Mouse (Mus musculus): ENCODE measurements around the gene Olfr1215. TPM values are rescaled to one million over a fixed set of nuclear protein-coding genes. Genes with fewer than 3 reads are reported as not detected.
"Not testable (repeated sequence)": the region's sequence is repeated elsewhere in the genome, so short reads cannot be mapped to it uniquely, and the experiment has no call there.

The Olfr1215 gene
- polyA plus RNA-seq (2015; fragmentation: Nextera tagmentation; extraction: Ambion mirVana) = not detected in 2 replicates

GRCm38 (mm10) chr2:89006873-89007272 is at the start of gene Olfr1215:
TSS of gene Olfr1215 (minus strand) at chr2:89006973.
- ATAC-seq (no peak), DNase-seq (ENCODE audit: low spot score) (no peak)
- WGBS = 38% methylated on average over 2 of the region's 2 CpGs
- Histone ChIP-seq H3K4me1 (ENCODE audit: insufficient read depth, low read depth, low read length) (no peaks in the 10 kb centered on the region), H3K27me3 (replicated peaks; ENCODE audit: insufficient read depth, low read length) (no peaks in the 10 kb centered on the region), H3K27ac (ENCODE audit: low read length) (no peak within 1 kb of the TSS), H3K9ac (replicated peaks; ENCODE audit: low read depth) (no peak within 1 kb of the TSS), H3K36me3 (ENCODE audit: insufficient read depth, low read length) (no peaks in the 10 kb centered on the region), H3K4me2 (replicated peaks; ENCODE audit: low read depth, low read length) (no peak within 1 kb of the TSS), H3K4me3 (ENCODE audit: low read depth, low read length) (no peak within 1 kb of the TSS), H3K9me3 (ENCODE audit: low read length) (no peaks in the 10 kb centered on the region)
- no peak for TF ChIP-seq EP300 (IDR thresholded peaks at IDR 0.05)
- no peak for TF ChIP-seq CTCF (IDR thresholded peaks at IDR 0.05)

- H3K9me3 ChIP-seq (ENCODE audit: low read length) = no peaks in the 10 kb centered on the region
- H3K27me3 ChIP-seq (replicated peaks; ENCODE audit: insufficient read depth, low read length) = no peaks in the 10 kb centered on the region
- DNase-seq (ENCODE audit: low spot score) = no peak
- 62% methylated on average over 2 of the region's 2 CpGs for WGBS
- no peak within 1 kb of the TSS for H3K4me2 ChIP-seq (replicated peaks; ENCODE audit: low read depth, low read length)
- H3K4me1 ChIP-seq (ENCODE audit: insufficient read depth, low read depth, low read length) = no peaks in the 10 kb centered on the region
- no peaks in the 10 kb centered on the region for H3K36me3 ChIP-seq (ENCODE audit: insufficient read depth, low read length)
- no peak within 1 kb of the TSS for H3K27ac ChIP-seq (ENCODE audit: low read length)
- no peak for ATAC-seq
- TF ChIP-seq CTCF (IDR thresholded peaks at IDR 0.05) = no peak
- no peak for TF ChIP-seq EP300 (IDR thresholded peaks at IDR 0.05)
- H3K4me3 ChIP-seq (ENCODE audit: low read depth, low read length) = no peak within 1 kb of the TSS
- no peak within 1 kb of the TSS for H3K9ac ChIP-seq (replicated peaks; ENCODE audit: low read depth)
Observed at GRCm38 (mm10) chr2:89031965-89032364, 25.2 kb upstream of the Olfr1215 start, which contains the start of gene Olfr1217. TSS of gene Olfr1217 (minus strand) at chr2:89032065.

- not testable (repeated sequence) for H3K9me3 ChIP-seq (ENCODE audit: low read length); H3K4me2 ChIP-seq (replicated peaks; ENCODE audit: low read depth, low read length); DNase-seq (ENCODE audit: low spot score); H3K27me3 ChIP-seq (replicated peaks; ENCODE audit: insufficient read depth, low read length); H3K36me3 ChIP-seq (ENCODE audit: insufficient read depth, low read length); ATAC-seq; H3K9ac ChIP-seq (replicated peaks; ENCODE audit: low read depth); H3K4me3 ChIP-seq (ENCODE audit: low read depth, low read length); H3K4me1 ChIP-seq (ENCODE audit: insufficient read depth, low read depth, low read length); H3K27ac ChIP-seq (ENCODE audit: low read length)
- WGBS = 57% methylated on average over 3 of the region's 3 CpGs
Observed at GRCm38 (mm10) chr2:89021436-89021835, 14.7 kb upstream of the Olfr1215 start.

- DNase-seq (ENCODE audit: low spot score) = no peak
- no peak within 1 kb of the TSS for H3K4me2 ChIP-seq (replicated peaks; ENCODE audit: low read depth, low read length)
- no peak within 1 kb of the TSS for H3K9ac ChIP-seq (replicated peaks; ENCODE audit: low read depth)
- no peak for TF ChIP-seq EP300 (IDR thresholded peaks at IDR 0.05)
- no peak for TF ChIP-seq CTCF (IDR thresholded peaks at IDR 0.05)
- H3K4me3 ChIP-seq (ENCODE audit: low read depth, low read length) = no peak within 1 kb of the TSS
- H3K36me3 ChIP-seq (ENCODE audit: insufficient read depth, low read length) = no peaks in the 10 kb centered on the region
- ATAC-seq = no peak
- WGBS = 64% methylated on average over 1 of the region's 1 CpGs
- no peak within 1 kb of the TSS for H3K27ac ChIP-seq (ENCODE audit: low read length)
- H3K4me1 ChIP-seq (ENCODE audit: insufficient read depth, low read depth, low read length) = no peaks in the 10 kb centered on the region
- no peaks in the 10 kb centered on the region for H3K9me3 ChIP-seq (ENCODE audit: low read length)
- H3K27me3 ChIP-seq (replicated peaks; ENCODE audit: insufficient read depth, low read length) = no peaks in the 10 kb centered on the region
Observed at GRCm38 (mm10) chr2:89018240-89018639, 11.5 kb upstream of the Olfr1215 start, which contains the start of gene Olfr1216. TSS of gene Olfr1216 (minus strand) at chr2:89018340.

- no peak within 1 kb of the TSS for H3K4me3 ChIP-seq (ENCODE audit: low read depth, low read length)
- no peak within 1 kb of the TSS for H3K4me2 ChIP-seq (replicated peaks; ENCODE audit: low read depth, low read length)
- H3K4me1 ChIP-seq (ENCODE audit: insufficient read depth, low read depth, low read length) = no peaks in the 10 kb centered on the region
- no peaks in the 10 kb centered on the region for H3K27me3 ChIP-seq (replicated peaks; ENCODE audit: insufficient read depth, low read length)
- H3K9me3 ChIP-seq (ENCODE audit: low read length) = no peaks in the 10 kb centered on the region
- no peak within 1 kb of the TSS for H3K9ac ChIP-seq (replicated peaks; ENCODE audit: low read depth)
- no peaks in the 10 kb centered on the region for H3K36me3 ChIP-seq (ENCODE audit: insufficient read depth, low read length)
- no peak for DNase-seq (ENCODE audit: low spot score)
- 70% methylated on average over 1 of the region's 1 CpGs for WGBS
- TF ChIP-seq EP300 (IDR thresholded peaks at IDR 0.05) = no peak
- TF ChIP-seq CTCF (IDR thresholded peaks at IDR 0.05) = no peak
- no peak within 1 kb of the TSS for H3K27ac ChIP-seq (ENCODE audit: low read length)
- ATAC-seq = no peak
Observed at GRCm38 (mm10) chr2:88992553-88992952, 14.2 kb downstream of the Olfr1215 start, which contains the start of gene Olfr1214. TSS of gene Olfr1214 (minus strand) at chr2:88992653.

GRCm38 (mm10) chr2:88980181-88980580 is 26.6 kb downstream of the Olfr1215 start, which contains the start of gene Gm13762:
TSS of gene Gm13762 (minus strand) at chr2:88980281.
- H3K9ac ChIP-seq (replicated peaks; ENCODE audit: low read depth) = no peak within 1 kb of the TSS
- H3K36me3 ChIP-seq (ENCODE audit: insufficient read depth, low read length) = no peaks in the 10 kb centered on the region
- no peaks in the 10 kb centered on the region for H3K9me3 ChIP-seq (ENCODE audit: low read length)
- no peak within 1 kb of the TSS for H3K4me2 ChIP-seq (replicated peaks; ENCODE audit: low read depth, low read length)
- ATAC-seq = no peak
- WGBS = 78% methylated on average over 1 of the region's 1 CpGs
- DNase-seq (ENCODE audit: low spot score) = no peak
- TF ChIP-seq EP300 (IDR thresholded peaks at IDR 0.05) (no peak), CTCF (IDR thresholded peaks at IDR 0.05) (no peak)
- H3K27me3 ChIP-seq (replicated peaks; ENCODE audit: insufficient read depth, low read length) = no peaks in the 10 kb centered on the region
- no peak within 1 kb of the TSS for H3K27ac ChIP-seq (ENCODE audit: low read length)
- no peak within 1 kb of the TSS for H3K4me3 ChIP-seq (ENCODE audit: low read depth, low read length)
- no peaks in the 10 kb centered on the region for H3K4me1 ChIP-seq (ENCODE audit: insufficient read depth, low read depth, low read length)

- Histone ChIP-seq H3K4me3 (ENCODE audit: low read depth, low read length) (no peak within 1 kb of the TSS), H3K4me1 (ENCODE audit: insufficient read depth, low read depth, low read length) (no peaks in the 10 kb centered on the region), H3K27me3 (replicated peaks; ENCODE audit: insufficient read depth, low read length) (no peaks in the 10 kb centered on the region), H3K27ac (ENCODE audit: low read length) (no peak within 1 kb of the TSS), H3K9ac (replicated peaks; ENCODE audit: low read depth) (no peak within 1 kb of the TSS), H3K4me2 (replicated peaks; ENCODE audit: low read depth, low read length) (no peak within 1 kb of the TSS), H3K9me3 (ENCODE audit: low read length) (no peaks in the 10 kb centered on the region), H3K36me3 (ENCODE audit: insufficient read depth, low read length) (no peaks in the 10 kb centered on the region)
- no peak for TF ChIP-seq CTCF (IDR thresholded peaks at IDR 0.05)
- TF ChIP-seq EP300 (IDR thresholded peaks at IDR 0.05) = no peak
- ATAC-seq (no peak), DNase-seq (ENCODE audit: low spot score) (no peak)
Observed at GRCm38 (mm10) chr2:88953669-88954068, 53.1 kb downstream of the Olfr1215 start, which contains the start of gene Olfr1212. TSS of gene Olfr1212 (plus strand) at chr2:88953969.

Other genes starting within 250 kb of the Olfr1215 start
- not detected in 2 replicates for gene Olfr1199, start 246.5 kb downstream of the Olfr1215 start, polyA plus RNA-seq (2015; fragmentation: Nextera tagmentation; extraction: Ambion mirVana)
- not detected in 2 replicates for gene Olfr1200, start 236.5 kb downstream of the Olfr1215 start, polyA plus RNA-seq (2015; fragmentation: Nextera tagmentation; extraction: Ambion mirVana)
- not detected in 2 replicates for gene Olfr1201, start 213.9 kb downstream of the Olfr1215 start, polyA plus RNA-seq (2015; fragmentation: Nextera tagmentation; extraction: Ambion mirVana)
- gene Olfr1202, start 192.5 kb downstream of the Olfr1215 start, polyA plus RNA-seq (2015; fragmentation: Nextera tagmentation; extraction: Ambion mirVana) = not detected in 2 replicates
- not detected in 2 replicates for gene Olfr1205, start 177.2 kb downstream of the Olfr1215 start, polyA plus RNA-seq (2015; fragmentation: Nextera tagmentation; extraction: Ambion mirVana)
- gene Olfr1204, start 157.7 kb downstream of the Olfr1215 start, polyA plus RNA-seq (2015; fragmentation: Nextera tagmentation; extraction: Ambion mirVana) = not detected in 2 replicates
- not detected in 2 replicates for gene Olfr1206, start 143.7 kb downstream of the Olfr1215 start, polyA plus RNA-seq (2015; fragmentation: Nextera tagmentation; extraction: Ambion mirVana)
- gene Olfr1208, start 104.7 kb downstream of the Olfr1215 start, polyA plus RNA-seq (2015; fragmentation: Nextera tagmentation; extraction: Ambion mirVana) = not detected in 2 replicates
- gene Olfr1209, start 91.8 kb downstream of the Olfr1215 start, polyA plus RNA-seq (2015; fragmentation: Nextera tagmentation; extraction: Ambion mirVana) = not detected in 2 replicates
- not detected in 2 replicates for gene Olfr1211, start 68.9 kb downstream of the Olfr1215 start, polyA plus RNA-seq (2015; fragmentation: Nextera tagmentation; extraction: Ambion mirVana)
- not detected in 2 replicates for gene Olfr1212, start 53.0 kb downstream of the Olfr1215 start, polyA plus RNA-seq (2015; fragmentation: Nextera tagmentation; extraction: Ambion mirVana)
- gene Gm13762, start 26.7 kb downstream of the Olfr1215 start, polyA plus RNA-seq (2015; fragmentation: Nextera tagmentation; extraction: Ambion mirVana) = not detected in 2 replicates
- not detected in 2 replicates for gene Olfr1214, start 14.3 kb downstream of the Olfr1215 start, polyA plus RNA-seq (2015; fragmentation: Nextera tagmentation; extraction: Ambion mirVana)
- not detected in 2 replicates for gene Olfr1216, start 11.4 kb upstream of the Olfr1215 start, polyA plus RNA-seq (2015; fragmentation: Nextera tagmentation; extraction: Ambion mirVana)
- gene Olfr1217, start 25.1 kb upstream of the Olfr1215 start, polyA plus RNA-seq (2015; fragmentation: Nextera tagmentation; extraction: Ambion mirVana) = not detected in 2 replicates
- not detected in 2 replicates for gene Olfr1218, start 54.2 kb upstream of the Olfr1215 start, polyA plus RNA-seq (2015; fragmentation: Nextera tagmentation; extraction: Ambion mirVana)
- gene Olfr1219, start 76.5 kb upstream of the Olfr1215 start, polyA plus RNA-seq (2015; fragmentation: Nextera tagmentation; extraction: Ambion mirVana) = not detected in 2 replicates
- not detected in 2 replicates for gene Olfr1220, start 99.9 kb upstream of the Olfr1215 start, polyA plus RNA-seq (2015; fragmentation: Nextera tagmentation; extraction: Ambion mirVana)
- not detected in 2 replicates for gene Olfr1221, start 110.3 kb upstream of the Olfr1215 start, polyA plus RNA-seq (2015; fragmentation: Nextera tagmentation; extraction: Ambion mirVana)
- not detected in 2 replicates for gene Olfr1222, start 126.1 kb upstream of the Olfr1215 start, polyA plus RNA-seq (2015; fragmentation: Nextera tagmentation; extraction: Ambion mirVana)
- gene Olfr1223, start 144.6 kb upstream of the Olfr1215 start, polyA plus RNA-seq (2015; fragmentation: Nextera tagmentation; extraction: Ambion mirVana) = not detected in 2 replicates
- gene Olfr1224-ps1, start 157.1 kb upstream of the Olfr1215 start, polyA plus RNA-seq (2015; fragmentation: Nextera tagmentation; extraction: Ambion mirVana) = not detected in 2 replicates
- gene Olfr1225, start 167.7 kb upstream of the Olfr1215 start, polyA plus RNA-seq (2015; fragmentation: Nextera tagmentation; extraction: Ambion mirVana) = not detected in 2 replicates
- gene Olfr1226, start 193.1 kb upstream of the Olfr1215 start, polyA plus RNA-seq (2015; fragmentation: Nextera tagmentation; extraction: Ambion mirVana) = not detected in 2 replicates
- gene Olfr1228, start 247.1 kb upstream of the Olfr1215 start, polyA plus RNA-seq (2015; fragmentation: Nextera tagmentation; extraction: Ambion mirVana) = not detected in 2 replicates

All from lung, postnatal 0 days (tissue).